Mouse (Mus musculus): ENCODE results near the gene Cela3b.

Gene Cela3b

DNA sequence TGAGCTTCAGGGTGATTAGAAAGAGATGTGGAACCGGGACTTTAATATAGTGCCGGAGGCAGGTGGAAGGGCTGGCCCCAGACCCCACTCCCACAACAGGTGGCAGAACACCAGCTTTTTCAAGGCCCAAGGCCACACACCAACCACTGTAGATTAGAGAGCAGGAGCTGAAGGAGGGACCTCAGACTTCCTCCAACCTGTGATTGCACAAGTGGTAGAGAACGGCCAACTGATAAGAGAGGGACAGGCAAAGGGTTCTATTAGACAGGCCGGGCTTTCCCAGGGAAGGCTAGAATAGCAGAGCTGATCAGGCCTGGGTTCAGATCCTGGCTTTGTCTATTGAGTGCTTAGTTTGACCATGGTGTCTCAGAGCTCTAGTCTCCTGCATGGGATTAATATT lies at the start of gene Cela3b:
Cela3b (minus strand) TSS at position 39 of the 400 bp plus-strand sequence.
- DNase-seq = no peak

DNA sequence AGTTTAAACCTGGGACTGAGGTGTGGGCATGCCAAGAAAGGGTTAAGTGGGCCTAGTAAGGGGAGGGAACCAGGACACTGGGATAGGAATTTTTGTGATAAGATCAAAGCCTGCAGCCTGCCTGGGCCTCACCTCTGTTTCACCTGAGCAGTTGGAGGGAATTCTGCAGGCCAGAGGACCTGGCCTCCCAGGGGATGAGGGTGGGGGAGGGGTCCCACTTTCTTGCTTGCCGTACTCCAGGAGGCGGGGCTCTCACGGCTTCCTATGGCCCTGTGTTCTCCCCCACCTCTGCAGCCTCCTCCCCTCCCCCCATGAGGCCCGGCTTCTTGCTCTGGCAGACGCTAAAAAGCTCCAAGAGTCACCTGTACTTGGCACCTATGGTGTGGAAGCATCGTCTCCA lies 49.4 kb upstream of the Cela3b start:
- DNase-seq = peak; percentile 63

DNA sequence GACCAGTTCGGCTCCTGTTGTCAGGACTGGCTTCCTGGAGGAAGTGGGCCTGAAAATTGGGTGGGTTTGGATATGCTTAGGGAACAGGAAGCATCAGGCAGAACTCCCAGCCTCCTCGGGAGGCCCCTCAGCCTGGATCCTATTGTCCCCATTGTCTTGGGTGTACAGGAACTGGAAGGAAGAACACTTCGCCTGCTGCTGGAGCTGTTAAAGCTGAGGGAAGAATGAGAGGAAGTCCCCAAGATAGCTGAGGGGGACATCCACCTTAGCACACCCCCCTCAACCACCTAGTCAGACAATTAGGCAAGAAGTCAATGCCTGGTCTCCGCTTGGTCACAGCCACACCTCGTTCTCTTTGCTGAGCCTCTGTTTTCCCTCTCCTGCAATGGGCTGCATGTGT lies 48.0 kb upstream of the Cela3b start:
- no peak for DNase-seq

DNA sequence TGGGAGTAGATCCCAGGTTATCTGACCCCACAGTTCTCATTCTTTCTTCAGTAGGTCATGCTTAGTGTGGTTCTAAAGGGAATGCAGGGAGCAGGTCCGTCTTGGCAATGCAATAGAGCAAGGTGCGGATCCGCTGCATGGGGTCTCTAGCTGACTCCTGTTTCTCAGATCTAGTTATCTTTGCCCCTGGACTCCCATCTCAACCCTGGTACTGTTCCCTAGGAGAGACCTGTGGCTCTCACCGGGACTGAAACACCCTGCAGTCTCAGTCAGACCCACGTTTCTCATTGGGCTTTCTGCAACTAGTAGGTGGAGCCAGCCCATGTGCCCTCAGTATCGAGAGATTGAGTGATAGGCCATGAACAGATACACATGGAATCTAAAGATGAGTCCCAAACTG lies 47.3 kb upstream of the Cela3b start:
- no peak for DNase-seq

DNA sequence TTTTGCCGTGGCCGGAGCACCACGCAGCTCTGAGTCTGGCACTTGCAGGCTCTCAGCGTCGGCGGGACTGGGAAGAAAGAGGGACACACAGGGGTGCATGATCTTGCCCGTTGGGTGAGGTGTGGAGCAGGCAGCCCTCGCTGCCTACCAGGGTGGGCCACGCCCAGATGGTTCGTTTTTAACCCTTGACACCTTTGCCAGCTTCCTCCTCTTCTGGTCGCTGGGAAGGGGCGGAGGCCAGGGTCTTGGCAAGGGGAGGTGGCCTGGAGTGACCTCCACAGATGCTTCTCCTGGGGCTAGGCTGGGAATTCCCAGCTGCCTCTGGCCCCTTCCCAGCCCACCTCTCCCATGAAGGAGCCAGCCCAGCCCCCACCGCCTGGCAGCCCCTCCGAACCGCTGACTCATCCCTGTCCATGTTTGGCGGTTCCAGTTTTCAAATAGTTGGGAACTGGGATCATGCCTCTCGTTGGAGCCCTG lies 46.5 kb upstream of the Cela3b start:
- DNase-seq = no peak

DNA sequence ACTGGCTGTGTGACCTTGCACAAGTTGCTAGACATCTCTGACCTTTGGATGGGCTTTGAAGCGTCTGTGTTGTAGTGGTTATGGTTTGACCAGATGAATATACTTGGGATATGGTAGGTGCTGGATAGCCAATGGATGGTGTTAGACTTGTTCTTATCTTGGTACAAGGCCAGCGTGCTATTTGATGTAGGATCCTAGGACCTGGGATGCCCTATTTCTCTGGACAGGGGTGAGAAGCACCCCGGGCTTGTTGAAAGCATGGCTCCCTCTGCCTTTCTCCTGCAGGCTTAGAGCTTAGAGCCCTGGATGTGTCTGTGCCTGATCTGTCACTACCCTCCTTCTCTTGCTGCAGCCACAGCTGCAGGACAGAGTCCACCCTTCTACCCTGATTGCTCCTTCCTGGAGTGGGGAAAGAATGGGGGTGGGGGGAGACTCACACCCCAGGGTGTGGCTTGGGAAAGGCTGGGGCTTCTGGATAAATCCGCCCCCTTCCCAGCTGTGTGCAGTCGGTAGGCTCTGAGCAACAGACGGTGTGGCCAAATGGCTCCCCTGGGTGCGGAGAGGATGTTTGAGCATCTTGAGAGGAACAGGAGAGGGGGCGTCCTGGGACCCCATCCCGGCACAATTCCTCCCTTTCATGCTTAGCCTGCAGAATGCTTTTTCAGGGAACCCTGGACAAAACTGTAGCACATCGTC lies 45.9 kb upstream of the Cela3b start:
- DNase-seq = no peak

DNA sequence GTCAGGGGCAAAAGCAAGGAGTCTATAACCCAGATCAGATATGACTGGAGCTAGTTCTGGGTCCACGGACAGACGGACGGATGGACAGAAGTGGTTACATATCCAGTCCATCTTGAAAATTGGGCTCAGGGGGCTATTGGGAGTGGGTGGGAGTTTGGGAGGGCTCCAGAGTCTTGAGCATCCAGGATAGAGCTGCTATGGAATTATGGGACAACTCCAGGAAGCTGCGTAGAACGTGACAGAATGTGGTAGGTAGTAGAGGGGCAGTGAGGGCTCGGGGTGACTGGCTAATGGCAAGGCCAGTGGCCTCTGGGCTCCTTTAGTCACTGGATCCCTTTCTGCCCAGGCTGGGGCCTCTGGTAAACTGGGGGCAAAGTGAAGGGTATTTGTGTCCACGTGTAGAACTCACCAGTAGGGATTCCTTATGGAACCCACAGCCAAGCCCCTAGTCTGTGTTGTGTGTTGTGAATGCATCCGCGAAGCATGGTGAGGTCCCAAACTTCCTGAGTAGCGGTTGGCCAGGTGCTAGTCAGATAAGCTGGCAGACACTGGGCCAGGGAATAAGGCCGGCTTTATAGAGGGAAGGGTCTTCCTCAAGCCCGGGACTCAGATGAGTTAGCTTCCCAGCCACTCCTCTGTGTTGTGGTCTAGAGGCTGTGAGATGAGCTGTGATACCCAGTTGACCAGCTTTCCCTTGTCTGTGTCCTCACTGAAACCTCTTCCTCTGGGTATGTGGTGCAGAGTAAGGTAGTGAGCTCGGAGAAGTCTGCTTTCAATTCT lies 45.1 kb upstream of the Cela3b start:
- DNase-seq = no peak

DNA sequence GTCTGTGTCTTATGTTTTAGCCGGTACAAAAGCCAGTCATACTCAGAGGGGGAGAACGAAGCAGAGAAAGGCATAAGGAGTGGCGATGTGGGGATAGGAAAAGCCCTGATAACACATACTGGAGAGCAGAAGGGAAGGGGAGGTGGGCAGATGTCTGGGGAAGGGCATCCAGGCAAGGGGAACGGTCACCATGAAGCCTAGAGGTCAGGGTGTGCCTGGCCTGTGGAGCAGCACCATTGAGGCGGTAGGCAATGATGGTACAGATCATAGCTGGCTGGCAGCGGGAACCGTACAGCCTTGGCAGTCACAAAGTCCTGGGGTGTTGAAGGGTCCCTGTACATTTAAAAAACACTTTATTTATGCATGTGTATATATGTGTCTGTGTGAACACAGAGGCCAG lies 44.4 kb upstream of the Cela3b start:
- no peak for DNase-seq

DNA sequence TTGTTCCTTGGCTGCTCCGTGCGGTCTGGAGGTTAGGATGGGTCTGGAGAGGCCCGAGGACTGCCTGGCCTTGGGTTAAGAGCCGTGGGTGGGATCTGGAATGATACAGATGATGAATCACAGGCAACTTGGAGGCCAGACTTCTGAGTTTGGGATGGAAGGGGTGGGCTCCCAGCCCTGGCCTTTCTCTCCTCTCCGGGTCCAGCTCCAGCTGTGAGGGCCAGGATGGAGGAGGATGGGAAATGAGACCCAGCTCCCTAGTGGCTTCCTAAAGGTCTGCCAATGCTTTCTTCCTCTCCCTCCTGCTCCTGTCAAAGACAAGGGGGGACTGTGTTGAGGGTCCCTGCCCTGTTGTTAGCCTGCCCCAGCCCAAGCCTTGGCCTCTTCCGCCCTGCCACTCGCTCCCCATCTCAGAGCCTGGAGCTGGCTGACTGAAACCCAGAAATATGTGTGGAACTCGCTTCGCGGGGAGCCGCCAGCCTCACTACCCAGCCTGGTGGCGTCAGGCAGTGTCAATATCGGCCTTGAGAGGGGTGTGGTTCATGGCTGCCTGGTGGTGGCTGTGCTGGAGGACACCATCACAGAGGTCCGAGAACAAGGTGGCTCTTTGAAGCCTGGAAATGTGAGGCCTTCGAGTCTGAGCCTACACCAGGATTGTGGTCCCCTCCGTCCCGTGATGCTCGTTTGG lies 43.5 kb upstream of the Cela3b start:
- no peak for DNase-seq

DNA sequence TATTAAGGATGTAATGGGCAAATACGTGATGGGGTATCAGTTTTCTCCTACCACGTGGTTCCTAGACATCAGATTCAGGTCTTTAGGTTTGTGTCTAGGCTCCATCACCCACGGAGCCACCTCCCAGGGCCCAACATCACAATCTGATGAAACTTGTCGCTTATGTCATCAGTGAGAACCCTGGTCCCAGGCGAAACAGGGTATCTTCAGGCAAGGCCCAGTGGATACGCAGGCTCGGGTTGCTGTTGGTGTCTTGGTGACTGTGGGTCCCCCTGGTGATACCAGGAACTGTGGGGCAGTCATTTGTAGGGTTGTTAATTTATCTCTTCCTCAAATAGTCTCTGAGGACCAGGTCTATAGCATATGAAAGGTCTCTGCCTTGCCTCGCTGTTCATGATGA lies 42.9 kb upstream of the Cela3b start:
- no peak for DNase-seq

DNA sequence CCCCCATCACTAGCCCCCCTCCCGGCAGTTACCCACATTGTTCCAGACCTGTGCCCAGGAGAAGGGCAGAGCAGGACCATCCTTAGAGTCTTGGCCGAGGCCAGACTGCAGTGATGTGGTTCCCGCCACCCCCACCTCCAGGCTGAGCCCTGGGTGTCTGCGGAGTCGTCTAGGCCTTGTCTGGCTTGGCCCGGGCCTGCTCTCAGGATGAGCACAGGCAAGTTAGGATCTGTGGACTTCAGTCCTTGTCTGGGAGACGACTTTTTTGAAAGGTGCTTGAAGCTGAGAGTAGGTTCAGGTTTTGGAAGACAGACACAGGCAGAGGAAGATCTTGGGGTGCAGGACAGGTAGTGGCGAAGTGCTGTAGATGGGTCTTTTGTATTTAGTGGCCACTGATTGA lies 41.0 kb upstream of the Cela3b start:
- no peak for DNase-seq

DNA sequence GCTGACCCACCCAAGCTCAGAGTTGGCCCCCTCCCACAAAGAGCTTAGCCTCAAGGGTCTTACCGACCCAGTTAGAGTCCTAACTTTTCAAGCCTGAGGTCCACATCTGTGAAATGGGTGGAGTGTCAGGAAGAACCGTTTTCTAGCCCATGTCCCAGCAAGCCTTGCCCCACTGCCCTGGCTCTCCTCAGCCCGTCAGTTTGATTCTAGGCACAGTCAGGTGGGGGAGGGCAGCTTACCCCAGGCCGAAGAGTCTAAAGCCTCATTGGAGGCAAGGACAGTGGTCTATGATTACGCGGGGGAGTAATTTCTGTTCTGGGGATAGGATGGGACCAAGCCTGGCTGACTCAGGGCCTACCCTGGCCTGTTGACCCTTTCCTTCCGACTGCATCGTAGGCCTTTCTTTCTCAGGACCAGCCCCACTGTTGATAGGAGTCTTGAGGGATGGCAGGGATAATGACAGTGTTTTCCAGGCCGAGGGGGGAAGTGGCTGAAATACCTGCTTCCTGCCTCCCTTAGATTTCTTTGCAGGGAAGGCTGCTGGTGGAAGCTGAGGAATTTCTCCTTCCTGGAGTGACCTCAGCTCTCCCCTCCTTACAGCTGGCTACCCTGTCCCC lies 40.5 kb upstream of the Cela3b start:
- DNase-seq = no peak

DNA sequence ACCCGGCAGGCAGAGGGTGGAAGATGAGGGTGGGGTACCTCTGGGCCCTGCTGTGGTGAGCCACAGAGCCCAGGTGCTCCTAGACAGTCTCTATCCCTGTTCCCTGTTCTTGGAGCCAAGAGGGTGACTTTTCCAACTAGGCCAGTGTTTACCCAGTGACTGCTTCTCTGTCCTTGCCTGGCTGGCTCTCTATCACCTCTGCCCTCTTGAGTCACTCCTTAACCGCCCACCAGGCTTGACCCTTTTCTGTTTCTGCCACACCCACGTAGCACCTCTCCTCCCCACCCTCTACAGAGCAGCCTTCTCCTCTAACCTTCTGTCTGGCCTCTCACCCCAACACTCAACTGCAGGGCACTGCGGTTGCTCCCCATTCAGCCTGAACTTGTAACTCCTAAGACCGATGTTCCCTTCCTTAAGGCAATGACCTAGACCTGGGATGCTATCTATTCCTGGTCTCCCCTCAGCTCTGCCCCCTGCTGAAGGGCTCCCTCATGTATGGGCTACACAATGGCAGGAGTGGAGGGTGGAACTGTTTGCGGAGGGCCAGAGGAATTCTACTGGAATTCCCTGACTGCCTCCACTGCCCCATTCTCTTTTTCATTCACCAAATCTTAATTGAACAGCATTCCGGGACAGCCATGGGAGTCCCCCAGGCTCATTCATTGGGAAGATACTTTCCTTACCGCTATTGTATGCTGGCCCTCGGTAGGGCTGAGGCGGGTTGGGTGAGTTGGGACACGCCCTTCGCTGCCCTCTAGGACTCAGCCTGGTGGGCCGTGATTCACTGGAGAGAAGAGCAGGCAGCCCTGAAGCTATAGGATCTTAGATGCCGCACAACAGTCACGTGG lies 39.7 kb upstream of the Cela3b start:
- no peak for DNase-seq

DNA sequence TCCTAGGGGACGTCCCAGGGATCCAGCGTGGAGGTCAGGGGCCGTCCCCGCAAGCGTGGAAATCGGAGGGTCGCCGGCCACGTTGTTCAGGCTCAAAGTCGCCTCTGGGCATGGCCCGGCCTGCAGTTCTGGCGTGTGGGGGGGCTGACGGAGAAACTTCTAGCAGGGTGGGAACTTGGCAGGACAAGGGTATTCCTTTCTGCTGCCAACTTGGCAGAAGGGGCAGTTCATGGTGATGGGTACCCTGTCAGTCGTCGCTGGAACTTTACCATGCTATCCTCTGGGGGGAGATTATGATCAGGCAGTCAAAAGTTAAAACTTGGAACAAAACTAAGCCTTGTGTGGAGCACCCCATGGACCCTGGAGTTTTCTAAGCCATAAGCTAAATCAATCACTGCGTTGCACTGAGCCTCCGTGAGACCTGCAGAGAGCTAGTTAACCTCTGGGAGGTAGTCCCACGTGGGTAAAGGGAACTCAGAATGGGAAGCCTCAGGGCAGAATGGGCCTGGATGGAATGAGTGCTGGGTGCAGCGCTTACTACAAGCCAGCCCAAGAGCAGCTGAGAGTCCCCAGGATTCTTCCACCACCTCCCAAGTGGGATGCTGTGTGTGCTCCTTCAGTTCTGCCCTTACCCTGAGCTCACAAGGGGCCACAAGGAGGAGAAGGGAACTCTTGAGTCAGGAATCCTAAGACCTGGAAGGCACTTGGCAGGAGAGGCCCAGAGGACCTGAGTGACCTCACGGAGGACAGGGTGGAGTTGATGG lies 38.9 kb upstream of the Cela3b start:
- DNase-seq = no peak

DNA sequence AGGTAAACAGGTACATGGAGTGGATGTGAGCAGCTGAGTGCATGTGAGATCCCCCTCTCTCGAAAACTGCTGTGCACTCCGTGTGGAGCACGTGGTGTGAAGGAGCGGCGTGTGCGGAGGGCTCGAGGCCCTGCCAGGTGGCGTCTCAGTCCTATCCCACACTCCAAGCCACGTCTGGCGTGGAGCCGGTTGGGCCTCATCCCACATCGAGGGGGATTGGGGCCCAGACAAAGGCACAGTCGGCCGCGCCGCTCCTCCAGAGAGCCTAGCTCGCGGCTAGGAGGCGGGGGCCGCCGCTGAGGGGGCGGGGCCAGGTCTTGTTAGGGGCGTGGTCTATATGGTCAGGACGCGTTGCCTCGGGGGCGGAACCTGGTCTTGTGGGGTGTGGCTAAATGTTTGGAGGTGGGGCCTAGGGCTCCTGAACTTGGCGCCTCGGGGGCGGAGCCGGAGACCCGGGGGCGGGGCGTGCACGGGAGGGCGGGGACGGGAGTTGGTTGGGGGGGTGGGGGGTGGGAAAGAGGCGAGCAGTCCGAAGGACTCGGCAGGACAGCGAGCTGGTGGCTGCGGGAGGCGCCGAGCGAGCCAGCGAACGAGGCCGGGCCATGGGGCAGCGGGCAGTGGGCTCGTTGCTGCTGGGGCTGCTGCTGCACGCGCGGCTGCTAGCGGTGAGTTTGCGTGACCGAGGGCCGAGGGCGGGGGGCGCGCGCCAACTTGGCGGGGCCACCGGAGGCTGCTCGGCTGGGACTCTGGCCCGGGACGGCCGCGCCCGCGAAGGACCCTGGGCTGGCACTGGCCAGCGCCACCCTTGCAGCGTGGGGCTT lies 38.1 kb upstream of the Cela3b start, which contains the start of gene Hspg2:
Hspg2 (plus strand) TSS at position 510 of the 821 bp plus-strand sequence.
- peak; percentile 98 for DNase-seq

DNA sequence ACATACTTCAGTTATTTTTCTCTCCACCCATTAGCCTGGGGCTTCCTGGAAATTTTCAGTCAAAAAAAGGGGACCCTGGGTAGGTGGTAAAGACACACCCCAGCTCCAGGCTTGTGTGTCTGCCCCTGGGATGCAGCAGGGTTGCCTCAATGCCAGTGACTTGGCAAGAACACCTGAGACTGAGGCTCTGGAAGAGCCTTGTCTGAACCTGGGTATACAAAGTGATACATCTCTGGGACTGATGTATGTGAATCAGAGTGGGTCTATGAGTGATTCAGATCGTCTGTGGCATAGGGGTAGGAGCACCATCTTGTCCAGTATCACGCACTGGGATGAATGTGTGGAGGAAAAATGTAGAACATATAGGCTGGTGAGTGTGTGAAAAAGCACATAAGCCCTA lies 37.2 kb upstream of the Cela3b start:
- no peak for DNase-seq

DNA sequence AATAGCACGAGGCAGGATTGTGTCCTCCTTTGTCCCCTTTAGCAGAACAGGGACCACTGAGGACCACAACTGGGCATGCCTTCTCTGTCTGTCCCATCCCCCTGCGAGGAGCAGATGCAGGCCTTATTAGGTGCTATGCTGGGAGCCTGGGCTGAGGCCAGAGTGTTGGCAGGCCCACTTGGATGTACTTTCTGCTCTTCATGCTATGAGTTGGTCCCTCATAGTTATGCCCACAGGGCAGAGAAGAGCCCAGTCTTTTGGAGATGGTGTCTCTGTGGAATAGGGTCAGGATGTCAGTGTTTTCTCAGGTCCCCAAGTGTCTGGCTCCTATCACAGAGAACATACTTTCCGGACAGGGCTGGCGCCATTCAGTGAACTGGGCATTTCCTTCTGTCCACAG lies 36.7 kb upstream of the Cela3b start:
- no peak for DNase-seq

DNA sequence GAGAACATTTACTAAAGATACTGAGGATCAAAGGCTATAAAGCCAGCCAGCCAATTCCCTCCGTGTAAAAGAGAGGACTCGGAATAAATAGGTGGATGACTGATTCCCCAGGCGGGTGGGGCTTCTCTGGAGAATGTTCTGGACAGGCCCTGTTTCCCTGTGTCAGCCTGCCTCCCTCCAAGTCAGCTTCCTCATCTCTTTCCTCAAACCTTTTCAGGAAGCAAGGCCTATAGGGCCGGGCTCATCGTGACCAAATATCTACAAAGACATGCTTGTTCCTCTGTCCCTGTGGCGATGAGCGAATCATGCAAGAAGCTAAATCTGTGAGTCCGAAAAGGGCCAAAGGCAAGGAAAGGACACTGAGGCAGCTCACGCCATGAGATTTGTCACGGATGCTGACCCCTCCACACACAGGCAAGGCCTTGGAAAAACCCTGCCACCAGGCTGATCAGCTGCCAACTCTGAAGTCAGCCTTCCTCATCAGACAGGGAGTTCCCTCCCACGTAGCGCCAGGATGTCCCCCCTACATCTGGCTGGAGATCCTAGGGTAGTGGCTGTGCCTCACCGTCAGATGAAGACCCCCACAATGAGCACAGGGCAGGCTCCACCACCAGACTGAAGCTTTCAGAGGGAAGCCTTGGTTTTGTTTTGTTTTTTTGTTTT lies 34.9 kb upstream of the Cela3b start:
- DNase-seq = no peak

DNA sequence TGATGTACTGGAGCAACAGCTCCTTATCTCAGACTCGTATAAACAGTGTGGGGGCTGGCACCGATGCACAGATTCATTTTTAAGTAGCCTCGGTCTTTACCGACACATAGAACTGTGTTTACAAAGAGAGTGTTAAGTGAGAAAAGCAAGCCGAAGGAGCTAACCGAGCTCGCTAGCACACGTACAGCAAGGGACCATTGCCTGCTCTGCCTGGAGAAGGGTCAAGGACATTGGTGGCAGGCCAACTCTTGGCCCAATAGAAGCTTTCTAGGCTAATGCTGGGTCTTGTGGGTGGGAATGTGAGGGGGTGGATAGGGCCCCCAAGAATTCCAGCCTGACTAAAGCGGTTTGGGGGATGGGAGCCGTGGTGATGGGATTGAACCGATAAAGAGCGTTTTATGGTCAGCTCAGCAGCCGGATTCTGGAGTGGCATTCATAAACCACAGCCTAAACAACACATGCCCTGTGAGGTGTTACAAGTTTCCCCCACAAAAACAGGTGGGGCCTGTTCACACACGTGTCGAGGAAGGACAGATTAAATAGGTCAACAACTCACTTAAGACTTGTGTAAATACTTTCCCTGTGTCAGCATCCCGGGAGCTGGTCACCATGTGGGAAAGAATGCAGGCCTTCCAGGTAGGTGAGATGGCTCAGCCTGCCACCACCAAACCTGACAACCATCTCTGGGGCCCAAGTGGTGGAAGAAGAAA lies 31.8 kb upstream of the Cela3b start:
- DNase-seq = no peak

Data from liver (tissue).